Mouse (Mus musculus): ENCODE results near the gene Rab15. TPM values are rescaled to one million over a fixed set of nuclear protein-coding genes. Genes with fewer than 3 reads are reported as not detected.

The Rab15 gene
- total and polyA plus RNA-seq, 3 experiments, result 2.7 to 22.7 TPM; not detected in 1

Other genes starting within 250 kb of the Rab15 start
- 34.4 and 35.4 TPM in 2 replicates for gene Sptb, start 112.4 kb downstream of the Rab15 start, total RNA-seq (2012; rRNA removed)
- gene Sptb, start 112.4 kb downstream of the Rab15 start, polyA plus RNA-seq (2012; ENCODE audit: insufficient read depth in 1 of 2, insufficient read length in 2 of 2, low read depth in 1 of 2, low replicate concordance in 2 of 2, missing spikeins in 1 of 2), result 10 to 100 TPM; 17.9 to 85.1 TPM
- 180 and 186 TPM in 2 replicates for gene Churc1, start 57.4 kb downstream of the Rab15 start, total RNA-seq (2012; rRNA removed)
- 10 to 100 TPM in 1 of 2 experiments, not detected in 1; 74.9 TPM for gene Churc1, start 57.4 kb downstream of the Rab15 start, polyA plus RNA-seq (2012; ENCODE audit: insufficient read depth in 1 of 2, insufficient read length in 2 of 2, low read depth in 1 of 2, low replicate concordance in 2 of 2, missing spikeins in 1 of 2)
- 9.6 and 11.7 TPM in 2 replicates for gene Fntb, start 57.3 kb downstream of the Rab15 start, total RNA-seq (2012; rRNA removed)
- gene Fntb, start 57.3 kb downstream of the Rab15 start, polyA plus RNA-seq (2012; ENCODE audit: insufficient read depth in 1 of 2, insufficient read length in 2 of 2, low read depth in 1 of 2, low replicate concordance in 2 of 2, missing spikeins in 1 of 2), result 10 to 100 TPM in 1 of 2 experiments, not detected in 1; 28.5 TPM
- not detected in 2 replicates for gene Gpx2, start 27.4 kb downstream of the Rab15 start, total RNA-seq (2012; rRNA removed)
- not detected for gene Gpx2, start 27.4 kb downstream of the Rab15 start, polyA plus RNA-seq (2012; ENCODE audit: insufficient read depth in 1 of 2, insufficient read length in 2 of 2, low read depth in 1 of 2, low replicate concordance in 2 of 2, missing spikeins in 1 of 2)
- 44.9 and 48.2 TPM in 2 replicates for gene Max, start 139.3 kb upstream of the Rab15 start, total RNA-seq (2012; rRNA removed)
- gene Max, start 139.3 kb upstream of the Rab15 start, polyA plus RNA-seq (2012; ENCODE audit: insufficient read depth in 1 of 2, insufficient read length in 2 of 2, low read depth in 1 of 2, low replicate concordance in 2 of 2, missing spikeins in 1 of 2), result 100 to 1,000 TPM; 164 to 356 TPM